Mouse (Mus musculus): ENCODE results near the gene Zfp467. TPM values are rescaled to one million over a fixed set of nuclear protein-coding genes. Genes with fewer than 3 reads are reported as not detected.
A peak's percentile ranks its signal among the peaks of the same experiment; 100 is the strongest.

Zfp467 gene
- polyA plus RNA-seq, 1 experiment = 67.0 TPM

- H3K27ac ChIP-seq (ENCODE audit: insufficient read depth, low read depth, low read length) = no peak overlapping the region
- H3K4me3 ChIP-seq (ENCODE audit: insufficient read depth, low read depth, low read length) = no peak overlapping the region
- WGBS = 77% methylated on average over 4 of the region's 4 CpGs
- TF ChIP-seq CTCF (conservative IDR thresholded peaks at IDR 0.05; ENCODE audit: insufficient read depth, insufficient read length, low read depth, low read length) (no peak; the same call in 1 of the 2 replicates), POLR2A (IDR thresholded peaks at IDR 0.05; ENCODE audit: low read depth, low read length) (no peak)
- no peak for DNase-seq
- peaks cover 3% of the 10 kb centered on the region; the same call in 1 of the 2 replicates for H3K36me3 ChIP-seq (ENCODE audit: control insufficient read depth, insufficient read depth, low read length)
- peaks cover 6% of the 10 kb centered on the region; the same call in 1 of the 2 replicates for H3K4me1 ChIP-seq (ENCODE audit: control insufficient read depth, insufficient read depth, low read length)
- H3K27me3 ChIP-seq (replicated peaks; ENCODE audit: control insufficient read depth, insufficient read depth, low read length) = no peaks in the 10 kb centered on the region
Measured at GRCm38 (mm10) chr6:48412147-48412546, 33.5 kb downstream of the Zfp467 start.

GRCm38 (mm10) chr6:48411193-48412092, 34.2 kb downstream of the Zfp467 start:
- TF ChIP-seq POLR2A (IDR thresholded peaks at IDR 0.05; ENCODE audit: low read depth, low read length) (no peak), CTCF (conservative IDR thresholded peaks at IDR 0.05; ENCODE audit: insufficient read depth, insufficient read length, low read depth, low read length) (no peak)
- peak; percentile 40 for DNase-seq
- H3K27me3 ChIP-seq (replicated peaks; ENCODE audit: control insufficient read depth, insufficient read depth, low read length) = no peaks in the 10 kb centered on the region
- peaks cover 3% of the 10 kb centered on the region; the same call in 1 of the 2 replicates for H3K36me3 ChIP-seq (ENCODE audit: control insufficient read depth, insufficient read depth, low read length)
- WGBS = 77% methylated on average over 6 of the region's 6 CpGs
- H3K4me3 ChIP-seq (ENCODE audit: insufficient read depth, low read depth, low read length) = no peak overlapping the region
- H3K27ac ChIP-seq (ENCODE audit: insufficient read depth, low read depth, low read length) = peak overlapping the region; percentile 5; the same call in 1 of the 2 replicates
- H3K4me1 ChIP-seq (ENCODE audit: control insufficient read depth, insufficient read depth, low read length) = peaks cover 5% of the 10 kb centered on the region; the same call in 1 of the 2 replicates

GRCm38 (mm10) chr6:48410551-48410950, 35.1 kb downstream of the Zfp467 start:
- WGBS = 55% methylated on average over 3 of the region's 3 CpGs
- TF ChIP-seq CTCF (conservative IDR thresholded peaks at IDR 0.05; ENCODE audit: insufficient read depth, insufficient read length, low read depth, low read length) (no peak), POLR2A (IDR thresholded peaks at IDR 0.05; ENCODE audit: low read depth, low read length) (no peak)
- Histone ChIP-seq H3K36me3 (ENCODE audit: control insufficient read depth, insufficient read depth, low read length) (peaks cover 3% of the 10 kb centered on the region; the same call in 1 of the 2 replicates), H3K27me3 (replicated peaks; ENCODE audit: control insufficient read depth, insufficient read depth, low read length) (no peaks in the 10 kb centered on the region), H3K27ac (ENCODE audit: insufficient read depth, low read depth, low read length) (no peak overlapping the region), H3K4me3 (ENCODE audit: insufficient read depth, low read depth, low read length) (no peak overlapping the region), H3K4me1 (ENCODE audit: control insufficient read depth, insufficient read depth, low read length) (no peaks in the 10 kb centered on the region)
- no peak for DNase-seq

- no peak for DNase-seq
- WGBS = 66% methylated on average over 4 of the region's 4 CpGs
- TF ChIP-seq POLR2A (IDR thresholded peaks at IDR 0.05; ENCODE audit: low read depth, low read length) (no peak), CTCF (conservative IDR thresholded peaks at IDR 0.05; ENCODE audit: insufficient read depth, insufficient read length, low read depth, low read length) (no peak)
Measured at GRCm38 (mm10) chr6:48409726-48410343, 35.8 kb downstream of the Zfp467 start.

GRCm38 (mm10) chr6:48404071-48404470, 41.6 kb downstream of the Zfp467 start:
- 0 out of 2 replicates have a peak, but pooled peaks cover 2% of the 10 kb centered on the region for H3K36me3 ChIP-seq (ENCODE audit: control insufficient read depth, insufficient read depth, low read length)
- no peak for TF ChIP-seq CTCF (conservative IDR thresholded peaks at IDR 0.05; ENCODE audit: insufficient read depth, insufficient read length, low read depth, low read length)
- TF ChIP-seq POLR2A (IDR thresholded peaks at IDR 0.05; ENCODE audit: low read depth, low read length) = no peak
- no peaks in the 10 kb centered on the region for H3K27me3 ChIP-seq (replicated peaks; ENCODE audit: control insufficient read depth, insufficient read depth, low read length)
- no peak overlapping the region for H3K4me3 ChIP-seq (ENCODE audit: insufficient read depth, low read depth, low read length)
- no peaks in the 10 kb centered on the region for H3K4me1 ChIP-seq (ENCODE audit: control insufficient read depth, insufficient read depth, low read length)
- 90% methylated on average over 5 of the region's 5 CpGs for WGBS
- no peak overlapping the region for H3K27ac ChIP-seq (ENCODE audit: insufficient read depth, low read depth, low read length)
- no peak for DNase-seq

More at GRCm38 (mm10) chr6:48409726-48410343, 35.8 kb downstream of the Zfp467 start:
- Histone ChIP-seq H3K27ac (ENCODE audit: insufficient read depth, low read depth, low read length) (no peak overlapping the region), H3K36me3 (ENCODE audit: control insufficient read depth, insufficient read depth, low read length) (peaks cover 3% of the 10 kb centered on the region; the same call in 1 of the 2 replicates), H3K4me1 (ENCODE audit: control insufficient read depth, insufficient read depth, low read length) (no peaks in the 10 kb centered on the region), H3K4me3 (ENCODE audit: insufficient read depth, low read depth, low read length) (no peak overlapping the region), H3K27me3 (replicated peaks; ENCODE audit: control insufficient read depth, insufficient read depth, low read length) (no peaks in the 10 kb centered on the region)

- peaks cover 10% of the 10 kb centered on the region; the same call in 1 of the 2 replicates for H3K4me1 ChIP-seq (ENCODE audit: control insufficient read depth, insufficient read depth, low read length)
- H3K27ac ChIP-seq (ENCODE audit: insufficient read depth, low read depth, low read length) = no peak overlapping the region
- TF ChIP-seq POLR2A (IDR thresholded peaks at IDR 0.05; ENCODE audit: low read depth, low read length) = no peak
- no peak for TF ChIP-seq CTCF (conservative IDR thresholded peaks at IDR 0.05; ENCODE audit: insufficient read depth, insufficient read length, low read depth, low read length)
- no peak overlapping the region for H3K4me3 ChIP-seq (ENCODE audit: insufficient read depth, low read depth, low read length)
- H3K36me3 ChIP-seq (ENCODE audit: control insufficient read depth, insufficient read depth, low read length) = no peaks in the 10 kb centered on the region
- peak; percentile 52 for DNase-seq
- 79% methylated on average over 5 of the region's 5 CpGs for WGBS
- no peaks in the 10 kb centered on the region for H3K27me3 ChIP-seq (replicated peaks; ENCODE audit: control insufficient read depth, insufficient read depth, low read length)
Measured at GRCm38 (mm10) chr6:48399906-48400305, 45.7 kb downstream of the Zfp467 start.

- Histone ChIP-seq H3K27me3 (replicated peaks; ENCODE audit: control insufficient read depth, insufficient read depth, low read length) (no peaks in the 10 kb centered on the region), H3K4me1 (ENCODE audit: control insufficient read depth, insufficient read depth, low read length) (peaks cover 10% of the 10 kb centered on the region; the same call in 1 of the 2 replicates), H3K27ac (ENCODE audit: insufficient read depth, low read depth, low read length) (no peak overlapping the region), H3K4me3 (ENCODE audit: insufficient read depth, low read depth, low read length) (no peak overlapping the region), H3K36me3 (ENCODE audit: control insufficient read depth, insufficient read depth, low read length) (no peaks in the 10 kb centered on the region)
- WGBS = 67% methylated on average over 4 of the region's 4 CpGs
- DNase-seq = peak; percentile 44
- TF ChIP-seq POLR2A (IDR thresholded peaks at IDR 0.05; ENCODE audit: low read depth, low read length) = no peak
- TF ChIP-seq CTCF (conservative IDR thresholded peaks at IDR 0.05; ENCODE audit: insufficient read depth, insufficient read length, low read depth, low read length) = 0 out of 2 replicates have a peak, but pooled peaks have one; percentile 27
Measured at GRCm38 (mm10) chr6:48397336-48397735, 48.3 kb downstream of the Zfp467 start.

All from kidney, adult 2 months (tissue).